Comparison of ENCODE assay signal across 2 mouse cellular contexts in the genomic region with DNA sequence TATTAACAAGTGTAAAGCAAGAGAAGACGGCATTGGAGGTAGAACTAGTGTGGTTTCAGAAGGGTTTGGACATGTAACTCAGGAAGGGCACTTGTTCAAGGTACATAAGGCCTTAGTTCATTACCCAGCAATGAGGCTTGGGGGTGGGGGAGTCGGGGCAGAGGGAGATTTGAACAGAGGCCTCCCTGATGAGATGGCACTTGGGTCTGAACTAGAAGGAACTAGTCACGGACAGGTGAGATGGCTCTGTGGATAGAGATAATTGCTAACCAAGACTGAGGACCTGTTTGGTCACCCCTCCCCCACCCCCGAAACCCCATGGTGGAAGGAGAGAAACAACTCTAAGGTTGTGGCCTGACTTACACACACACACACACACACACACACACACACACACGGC.
TF ChIP-seq lines count a peak whose summit lies in the region.

No protein-coding gene starts in this region.

TF ChIP-seq in CH12.LX, 34 proteins besides CTCF, POLR2A, EP300 and RAD21:
- TF ChIP-seq IRF4 (IDR thresholded peaks at IDR 0.05; ENCODE audit: low read depth, low read length), result no peak
- TF ChIP-seq TCF12 (IDR thresholded peaks at IDR 0.05; ENCODE audit: low read depth, low read length), result 0 out of 2 replicates have a peak, but pooled peaks have one; percentile 38
- TF ChIP-seq KAT2A (IDR thresholded peaks at IDR 0.05; ENCODE audit: insufficient replicate concordance, low read length), result no peak

TF ChIP-seq in MEL, 35 proteins besides CTCF, POLR2A, EP300 and RAD21:
- no peak for TF ChIP-seq NELFE (IDR thresholded peaks at IDR 0.05; ENCODE audit: low read depth, low read length)
- no peak for TF ChIP-seq JUND (IDR thresholded peaks at IDR 0.05; ENCODE audit: low read depth, low read length)
- no peak for TF ChIP-seq TAL1 (IDR thresholded peaks at IDR 0.05; ENCODE audit: low read length)
- TF ChIP-seq TCF12 (IDR thresholded peaks at IDR 0.05; ENCODE audit: low read depth, low read length), result no peak
- no peak for TF ChIP-seq NRF1 (IDR thresholded peaks at IDR 0.05; ENCODE audit: insufficient read depth, low read depth, low read length, poor library complexity, severe bottlenecking)
- TF ChIP-seq ZC3H11A (IDR thresholded peaks at IDR 0.05; ENCODE audit: low read depth, low read length), result no peak
- TF ChIP-seq ZKSCAN1 (IDR thresholded peaks at IDR 0.05; ENCODE audit: low read depth, low read length), result no peak
- TF ChIP-seq CHD1 (IDR thresholded peaks at IDR 0.05; ENCODE audit: low read depth, low read length), result no peak
- TF ChIP-seq MYB (IDR thresholded peaks at IDR 0.05; ENCODE audit: low read depth, low read length), result no peak
- no peak for TF ChIP-seq MAX (IDR thresholded peaks at IDR 0.05; ENCODE audit: low read length)
- TF ChIP-seq USF2 (IDR thresholded peaks at IDR 0.05; ENCODE audit: borderline replicate concordance in 1 of 2, insufficient read depth in 1 of 2, low read depth in 1 of 2, low read length in 2 of 2), result no peak
- no peak for TF ChIP-seq POLR2AphosphoS2 (IDR thresholded peaks at IDR 0.05; ENCODE audit: low read length)
- TF ChIP-seq MAFK (IDR thresholded peaks at IDR 0.05; ENCODE audit: borderline replicate concordance, low read depth, low read length), result no peak
- no peak for TF ChIP-seq SMC3 (IDR thresholded peaks at IDR 0.05; ENCODE audit: low read depth, low read length)
- no peak for TF ChIP-seq MEF2A (IDR thresholded peaks at IDR 0.05; ENCODE audit: extremely low read depth, insufficient replicate concordance, low read depth, low read length, poor library complexity, severe bottlenecking)
- no peak for TF ChIP-seq GATA1 (IDR thresholded peaks at IDR 0.05; ENCODE audit: low read depth, low read length)
- TF ChIP-seq GABPA (IDR thresholded peaks at IDR 0.05; ENCODE audit: low read depth, low read length), result no peak
- no peak for TF ChIP-seq ELF1 (IDR thresholded peaks at IDR 0.05; ENCODE audit: low read depth, low read length)
- no peak for TF ChIP-seq HCFC1 (IDR thresholded peaks at IDR 0.05; ENCODE audit: low read depth, low read length)
